Mouse (Mus musculus) forebrain, embryonic 11.5 days (tissue): Measurements from ENCODE around the gene Stx2. TPM values are rescaled to one million over a fixed set of nuclear protein-coding genes. Genes with fewer than 3 reads are reported as not detected.

Source experiments
- ATAC-seq: fragments of 200-750 bp; cut with Nextera tagmentation; replicated peaks from 2 replicates; pipeline ENCODE4 v1.8.0; 2017; ENCODE audit warnings: moderate TSS enrichment; ENCODE audit not compliant: low FRiP score
- DNase-seq: peaks from one replicate; pipeline ENCODE4 v3.0.0-alpha.2; 2017; ENCODE audit warnings: low spot score
- H3K27ac ChIP-seq: fragments of 300-500 bp; sonication (generic); 2 replicates; pipeline ENCODE4 v1.5.1; 2014; ENCODE audit warnings: low read depth, low read length
- H3K27me3 ChIP-seq: fragments of 300-500 bp; sonication (generic); 2 replicates; pipeline ENCODE4 v1.6.1; 2014; ENCODE audit warnings: mild to moderate bottlenecking, low read length, mixed read lengths; ENCODE audit not compliant: control insufficient read depth, insufficient read depth
- H3K36me3 ChIP-seq: fragments of 300-500 bp; sonication (generic); 2 replicates; pipeline ENCODE4 v1.6.1; 2014; ENCODE audit warnings: mild to moderate bottlenecking, low read length, moderate library complexity, mixed read lengths; ENCODE audit not compliant: control insufficient read depth, insufficient read depth
- H3K4me1 ChIP-seq: fragments of 300-500 bp; sonication (generic); replicated peaks from 2 replicates; pipeline ENCODE4 v1.6.1; 2014; ENCODE audit warnings: low read length, mixed read lengths; ENCODE audit not compliant: control insufficient read depth, insufficient read depth
- H3K4me2 ChIP-seq: fragments of 300-500 bp; sonication (generic); 2 replicates; pipeline ENCODE4 v1.6.1; 2014; ENCODE audit warnings: low read depth, mild to moderate bottlenecking, low read length, moderate library complexity, mixed read lengths; ENCODE audit not compliant: severe bottlenecking
- H3K4me3 ChIP-seq: fragments of 300-500 bp; sonication (generic); 2 replicates; pipeline ENCODE4 v1.5.1; 2014; ENCODE audit warnings: low read depth, low read length
- H3K9ac ChIP-seq: fragments of 300-500 bp; sonication (generic); 2 replicates; pipeline ENCODE4 v1.6.1; 2014; ENCODE audit warnings: low read length
- H3K9me3 ChIP-seq: fragments of 300-500 bp; sonication (generic); 2 replicates; pipeline ENCODE4 v1.6.1; 2016; ENCODE audit warnings: low read length, mixed read lengths; ENCODE audit not compliant: control insufficient read depth
- WGBS: fragments of 180-500 bp; shearing (Covaris S2); extraction: QIAGEN DNeasy Blood & Tissue Kit; methylation state at CpG from one replicate; pipeline ENCODE4 v1.1.7; 2014; 5-methylcytosine and 5-hydroxymethylcytosine counted together
- polyA plus RNA-seq: library from polyadenylated mRNA; unstranded; fragments of >200 nt; fragmentation: Nextera tagmentation; extraction: Ambion mirVana; gene quantifications from 2 replicates; pipeline ENCODE4 v1.2.1, GENCODE M21; 2014

Gene Stx2
- polyA plus RNA-seq, 1 experiment from 2014 or later: 32.3 TPM

DNA sequence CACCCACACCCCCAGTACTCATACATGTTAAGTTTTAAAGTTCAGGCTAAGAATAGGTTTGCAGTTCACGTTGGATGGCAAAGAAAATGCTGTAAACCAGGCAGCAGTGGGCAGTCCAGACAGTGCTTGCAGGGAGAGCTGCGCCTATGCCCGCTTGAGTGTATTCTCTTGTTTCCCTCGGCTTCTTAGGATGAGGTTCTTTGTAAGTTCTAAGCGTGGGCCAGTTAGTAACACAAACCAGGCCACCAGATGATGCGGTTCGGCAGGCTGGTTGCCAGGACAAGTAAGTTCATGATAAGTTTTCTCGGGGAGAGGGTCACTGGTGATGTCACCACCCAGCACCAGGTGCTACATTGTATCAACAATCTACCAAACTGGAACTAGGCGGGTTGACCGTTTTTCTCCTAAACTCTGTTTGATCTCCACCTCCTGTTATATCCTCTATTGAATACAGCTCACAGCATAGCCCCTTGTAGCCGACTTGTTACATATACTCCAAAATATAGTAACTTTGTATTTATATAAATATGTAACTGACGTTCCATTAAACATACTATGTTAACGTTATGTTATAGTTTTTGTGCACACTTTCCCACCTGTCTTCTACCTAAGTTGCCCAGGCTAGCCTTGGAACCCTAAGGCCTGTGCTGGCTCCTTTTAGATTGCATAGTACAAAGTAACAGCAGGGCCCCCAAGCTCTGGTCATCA is 10.6 kb upstream of the Stx2 start:
- DNase-seq (peak; percentile 56), ATAC-seq (0 out of 2 replicates have a peak, but pooled peaks have one; percentile 1)
- peak overlapping the region; percentile 97 for H3K27ac ChIP-seq
- H3K27me3 ChIP-seq: no peaks in the 10 kb centered on the region
- H3K4me2 ChIP-seq: peak overlapping the region; percentile 61
- no peaks in the 10 kb centered on the region for H3K9me3 ChIP-seq
- H3K4me3 ChIP-seq: peak overlapping the region; percentile 93
- H3K9ac ChIP-seq: peak overlapping the region; percentile 93
- WGBS: 87% methylated on average over 13 of the region's 13 CpGs
- H3K4me1 ChIP-seq: peaks cover 2% of the 10 kb centered on the region; the same call in 1 of the 2 replicates
- H3K36me3 ChIP-seq: no peaks in the 10 kb centered on the region; the same call in 1 of the 2 replicates

- WGBS: 89% methylated on average over 3 of the region's 3 CpGs
- ATAC-seq (no peak), DNase-seq (no peak)
- Histone ChIP-seq H3K27me3 (no peaks in the 10 kb centered on the region), H3K4me2 (no peak overlapping the region), H3K4me1 (0 out of 2 replicates have a peak, but pooled peaks cover 2% of the 10 kb centered on the region), H3K36me3 (no peaks in the 10 kb centered on the region), H3K27ac (no peak overlapping the region), H3K4me3 (no peak overlapping the region), H3K9ac (no peak overlapping the region), H3K9me3 (no peaks in the 10 kb centered on the region)
These were observed 8.0 kb upstream of the Stx2 start for GRCm38 (mm10) chr5:129016370-129016769.

GRCm38 (mm10) chr5:129015540-129015939 is 7.2 kb upstream of the Stx2 start:
- no peaks in the 10 kb centered on the region for H3K9me3 ChIP-seq
- no peak for DNase-seq
- H3K4me1 ChIP-seq: 0 out of 2 replicates have a peak, but pooled peaks cover 2% of the 10 kb centered on the region
- H3K4me3 ChIP-seq: no peak overlapping the region
- WGBS: 88% methylated on average over 5 of the region's 5 CpGs
- H3K27ac ChIP-seq: no peak overlapping the region
- no peak overlapping the region for H3K4me2 ChIP-seq
- H3K27me3 ChIP-seq: no peaks in the 10 kb centered on the region
- H3K36me3 ChIP-seq: no peaks in the 10 kb centered on the region
- no peak for ATAC-seq
- no peak overlapping the region for H3K9ac ChIP-seq

GRCm38 (mm10) chr5:129015020-129015419 is 6.6 kb upstream of the Stx2 start:
- no peaks in the 10 kb centered on the region for H3K36me3 ChIP-seq
- DNase-seq (no peak), ATAC-seq (no peak)
- H3K4me2 ChIP-seq: no peak overlapping the region
- no peak overlapping the region for H3K9ac ChIP-seq
- no peaks in the 10 kb centered on the region for H3K27me3 ChIP-seq
- 83% methylated on average over 3 of the region's 3 CpGs for WGBS
- H3K27ac ChIP-seq: no peak overlapping the region
- 0 out of 2 replicates have a peak, but pooled peaks cover 2% of the 10 kb centered on the region for H3K4me1 ChIP-seq
- no peak overlapping the region for H3K4me3 ChIP-seq
- no peaks in the 10 kb centered on the region for H3K9me3 ChIP-seq

- no peak overlapping the region for H3K4me3 ChIP-seq
These were observed 2.6 kb upstream of the Stx2 start for GRCm38 (mm10) chr5:129010937-129011336.

GRCm38 (mm10) chr5:129009577-129009976 is 1.2 kb upstream of the Stx2 start:
- no peaks in the 10 kb centered on the region for H3K36me3 ChIP-seq
- DNase-seq (no peak), ATAC-seq (no peak)
- H3K4me3 ChIP-seq: no peak overlapping the region
- no peak overlapping the region for H3K27ac ChIP-seq
- H3K4me2 ChIP-seq: no peak overlapping the region
- no peak overlapping the region for H3K9ac ChIP-seq
- no peaks in the 10 kb centered on the region for H3K9me3 ChIP-seq
- no peaks in the 10 kb centered on the region for H3K27me3 ChIP-seq
- WGBS: 80% methylated on average over 3 of the region's 3 CpGs
- peaks cover 8% of the 10 kb centered on the region; the same call in 1 of the 2 replicates for H3K4me1 ChIP-seq

More at GRCm38 (mm10) chr5:129010937-129011336, 2.6 kb upstream of the Stx2 start:
- 84% methylated on average over 2 of the region's 2 CpGs for WGBS
- Histone ChIP-seq H3K27me3 (no peaks in the 10 kb centered on the region), H3K9me3 (no peaks in the 10 kb centered on the region), H3K4me1 (peaks cover 8% of the 10 kb centered on the region; the same call in 1 of the 2 replicates), H3K27ac (no peak overlapping the region), H3K9ac (no peak overlapping the region), H3K36me3 (no peaks in the 10 kb centered on the region), H3K4me2 (no peak overlapping the region)
- ATAC-seq (no peak), DNase-seq (no peak)

DNA sequence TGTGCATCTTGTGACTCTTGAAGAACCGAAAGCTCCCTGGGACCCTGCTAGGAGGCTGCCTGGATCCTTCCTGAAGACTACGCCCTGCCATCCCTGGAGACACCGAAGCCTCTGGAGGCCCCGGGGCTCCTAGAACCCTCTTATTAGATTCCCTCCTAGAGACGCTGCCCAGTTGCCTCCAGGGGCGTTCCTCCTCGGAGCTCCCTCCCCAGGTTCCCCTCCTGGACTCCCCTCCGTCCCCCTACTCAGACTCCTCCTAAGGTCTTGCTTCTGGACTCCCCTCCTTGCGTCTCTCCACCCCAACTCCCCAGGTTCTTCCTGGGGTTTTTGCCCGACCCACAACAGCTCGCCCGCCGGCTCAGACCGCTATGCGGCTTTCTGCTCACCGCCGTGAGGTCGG is 366 bp downstream of the Stx2 start:
- 2% methylated on average over 17 of the region's 18 CpGs for WGBS
- peak overlapping the region; percentile 84 for H3K9ac ChIP-seq
- peak; percentile 34 for ATAC-seq
- peak overlapping the region; percentile 68 for H3K4me3 ChIP-seq
- peaks cover 8% of the 10 kb centered on the region; the same call in 1 of the 2 replicates for H3K4me1 ChIP-seq
- no peaks in the 10 kb centered on the region for H3K9me3 ChIP-seq
- peak overlapping the region; percentile 70 for H3K4me2 ChIP-seq
- DNase-seq: no peak
- H3K36me3 ChIP-seq: no peaks in the 10 kb centered on the region
- H3K27ac ChIP-seq: peak overlapping the region; percentile 62; the same call in 1 of the 2 replicates
- no peaks in the 10 kb centered on the region for H3K27me3 ChIP-seq

- Histone ChIP-seq H3K9ac (peak overlapping the region; percentile 84), H3K4me1 (peaks cover 8% of the 10 kb centered on the region; the same call in 1 of the 2 replicates), H3K4me2 (peak overlapping the region; percentile 70), H3K36me3 (no peaks in the 10 kb centered on the region), H3K9me3 (no peaks in the 10 kb centered on the region), H3K27me3 (no peaks in the 10 kb centered on the region), H3K27ac (no peak overlapping the region; the same call in 1 of the 2 replicates), H3K4me3 (peak overlapping the region; percentile 68)
- 53% methylated on average over 14 of the region's 14 CpGs for WGBS
- ATAC-seq (peak; percentile 13; the same call in 1 of the 2 replicates), DNase-seq (no peak)
These were observed 1.0 kb downstream of the Stx2 start for GRCm38 (mm10) chr5:129007105-129007957.
